Mouse (Mus musculus): ENCODE measurements at regions not wholly inside any gene's neighbourhood (a gene's known extent, or its start where the extent isn't known, plus 50 kb on each side); places are given as distances from the start of the nearest gene placed in this dataset.

DNA sequence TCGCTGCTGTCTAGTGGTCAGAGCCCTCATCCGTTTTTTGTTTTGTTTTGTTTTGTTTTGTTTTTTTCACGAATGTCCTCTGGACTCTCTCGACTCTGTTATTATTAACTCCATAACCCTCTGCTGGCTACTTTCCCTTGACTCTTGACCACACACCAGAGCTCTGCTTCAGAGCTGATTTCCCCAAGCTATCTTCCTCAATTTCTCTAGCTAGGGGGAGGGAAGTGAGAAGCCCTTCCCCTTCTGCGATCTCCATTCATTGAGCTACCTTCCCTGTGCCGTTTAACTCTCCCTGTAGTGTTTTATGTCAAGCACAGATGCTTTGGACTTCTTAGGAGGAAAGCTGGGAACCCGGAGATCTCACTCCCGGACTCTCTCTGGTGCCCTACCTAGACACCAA lies 247.6 kb downstream of the Hlx start:
- no peak for ATAC-seq (replicated peaks; ENCODE audit: low FRiP score, poor library complexity, severe bottlenecking)

DNA sequence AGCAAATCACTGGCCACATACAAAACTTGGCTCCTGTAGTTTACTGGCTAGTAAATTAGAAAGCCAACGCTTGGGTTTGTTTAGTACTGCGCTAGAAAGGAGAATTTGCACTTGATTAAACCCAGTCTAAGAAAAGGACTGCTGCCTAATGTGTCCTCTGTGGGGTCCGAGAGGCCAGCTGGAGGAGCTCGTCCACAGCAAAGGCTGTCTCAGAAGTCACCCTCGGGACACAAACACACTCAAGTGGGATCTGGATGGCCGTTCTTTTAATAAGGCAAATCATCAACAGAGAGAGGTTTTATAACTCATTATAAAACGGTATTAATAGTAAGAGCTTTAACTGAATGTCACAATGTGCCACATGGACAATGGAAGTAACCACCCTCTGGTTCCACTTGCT lies 249.0 kb downstream of the Hlx start:
- ATAC-seq (replicated peaks; ENCODE audit: low FRiP score, poor library complexity, severe bottlenecking), result no peak

DNA sequence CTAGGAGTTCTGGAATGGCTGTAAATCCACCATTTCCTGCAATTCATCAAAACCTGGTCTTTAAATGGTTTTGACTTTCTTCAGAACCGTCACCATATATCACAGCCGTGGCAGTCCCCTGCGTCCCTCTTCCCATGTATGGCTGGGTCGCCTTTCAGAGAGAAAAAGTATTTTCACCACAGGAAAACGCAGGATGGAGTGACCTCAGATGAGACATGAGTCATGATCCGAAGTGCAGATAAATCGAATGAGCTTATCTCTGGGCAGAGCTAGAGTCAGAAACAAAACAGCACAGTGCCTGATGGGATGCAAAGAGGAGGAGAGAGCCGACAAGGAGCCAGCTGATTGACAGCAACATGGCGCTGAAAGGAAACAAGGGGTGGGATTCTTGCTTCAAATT lies 250.4 kb downstream of the Hlx start:
- ATAC-seq (replicated peaks; ENCODE audit: low FRiP score, poor library complexity, severe bottlenecking), result no peak

DNA sequence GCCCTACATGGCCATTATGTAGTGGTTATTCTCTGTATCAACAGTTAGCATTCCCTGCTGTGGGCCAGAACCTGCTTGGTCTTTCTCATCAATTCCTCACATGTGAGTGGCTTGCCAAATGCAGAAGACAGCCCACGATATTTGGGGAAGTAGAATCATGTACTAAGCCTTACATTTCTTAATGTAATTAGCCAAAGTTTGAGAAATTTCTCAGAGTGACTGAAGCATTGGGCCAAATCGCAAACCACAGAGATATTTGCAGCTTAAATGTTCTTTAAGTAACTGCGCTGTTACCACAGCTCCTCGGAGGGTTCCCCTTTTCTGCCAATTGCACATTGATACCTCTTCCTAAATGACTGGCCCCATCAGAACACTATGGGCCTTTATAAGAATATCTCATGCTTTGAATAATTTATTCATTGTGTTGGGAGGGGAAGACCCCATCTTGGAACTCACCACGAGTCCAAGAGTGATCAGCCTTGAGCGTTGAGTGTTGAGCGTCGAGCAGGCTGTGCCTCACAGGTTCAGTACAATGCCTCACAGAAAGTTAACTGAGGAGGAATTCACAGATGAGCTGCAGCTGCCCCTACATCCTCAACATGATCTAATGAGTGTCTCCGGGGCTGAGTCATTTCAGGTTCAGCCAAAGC lies 251.7 kb downstream of the Hlx start:
- peak; percentile 71; the same call in 1 of the 2 replicates for ATAC-seq (replicated peaks; ENCODE audit: low FRiP score, poor library complexity, severe bottlenecking)

DNA sequence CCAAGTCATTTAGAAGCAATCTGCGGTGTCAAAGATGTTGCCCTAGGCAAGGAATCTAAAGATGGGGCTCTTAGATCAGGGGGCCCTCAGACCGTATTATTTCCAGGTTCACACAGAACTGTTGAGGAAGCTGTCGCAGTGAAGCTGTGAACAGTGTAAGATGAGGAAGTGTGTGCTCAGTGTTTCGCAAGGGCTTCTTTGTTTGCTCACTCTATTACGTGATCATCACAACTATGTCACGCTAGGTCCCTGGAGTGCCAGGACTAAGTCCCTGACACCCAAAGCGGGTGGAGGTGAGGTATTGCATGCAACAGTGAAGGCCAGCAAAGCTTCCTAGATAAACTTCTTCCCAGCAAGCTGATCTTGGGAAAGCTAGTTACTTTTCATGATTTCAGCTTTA lies 254.4 kb downstream of the Hlx start:
- no peak for ATAC-seq (replicated peaks; ENCODE audit: low FRiP score, poor library complexity, severe bottlenecking)

DNA sequence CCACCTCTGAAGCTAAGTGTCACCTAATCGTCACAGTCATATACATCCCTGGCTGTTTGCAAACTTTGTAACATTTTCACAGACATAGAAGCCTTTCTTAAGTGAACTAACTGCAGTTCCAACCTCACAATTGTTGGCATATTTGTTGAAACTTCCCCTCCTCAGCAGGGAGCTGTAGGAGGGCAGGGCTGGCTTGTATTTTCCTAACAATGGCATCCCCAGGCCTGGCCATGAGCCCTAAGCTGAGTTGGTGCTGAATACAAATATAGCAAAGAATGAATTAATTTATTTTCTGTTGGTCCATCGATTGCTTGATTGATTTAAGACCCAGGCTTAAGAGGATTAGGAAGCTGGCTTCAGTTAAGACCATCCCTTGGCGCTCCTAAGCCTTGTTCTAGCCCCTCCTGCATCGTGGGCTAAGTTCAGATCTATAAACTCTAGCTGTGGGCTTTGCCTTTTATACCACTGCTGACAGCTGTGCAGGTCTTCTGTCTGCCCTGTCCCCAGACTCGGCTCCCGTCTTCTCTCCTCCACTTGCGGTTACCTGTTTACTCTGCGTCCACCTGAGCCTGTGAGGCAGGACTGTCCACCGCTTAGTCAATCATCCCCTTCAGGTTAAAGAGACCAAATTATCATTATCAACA lies 269.8 kb downstream of the Hlx start:
- ATAC-seq (replicated peaks; ENCODE audit: low FRiP score, poor library complexity, severe bottlenecking), result no peak

DNA sequence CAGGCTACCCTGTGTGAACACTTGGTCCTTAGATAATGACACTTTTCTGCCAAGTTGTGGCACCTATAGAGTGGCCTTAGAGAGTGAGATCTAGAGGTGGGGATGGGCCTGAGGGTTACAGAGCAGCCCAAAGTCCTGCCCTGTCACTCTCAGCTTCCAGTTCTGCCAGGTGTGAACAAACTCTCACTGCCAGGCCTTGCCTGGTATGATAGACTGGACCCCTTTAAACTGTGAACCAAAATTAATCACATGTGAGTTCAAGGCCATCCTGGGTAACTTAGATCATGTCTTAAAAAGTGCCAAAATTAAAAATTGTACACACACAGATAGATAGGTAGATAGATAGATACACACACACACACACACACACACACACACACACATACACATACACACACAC lies 271.0 kb downstream of the Hlx start:
- ATAC-seq (replicated peaks; ENCODE audit: low FRiP score, poor library complexity, severe bottlenecking), result no peak

DNA sequence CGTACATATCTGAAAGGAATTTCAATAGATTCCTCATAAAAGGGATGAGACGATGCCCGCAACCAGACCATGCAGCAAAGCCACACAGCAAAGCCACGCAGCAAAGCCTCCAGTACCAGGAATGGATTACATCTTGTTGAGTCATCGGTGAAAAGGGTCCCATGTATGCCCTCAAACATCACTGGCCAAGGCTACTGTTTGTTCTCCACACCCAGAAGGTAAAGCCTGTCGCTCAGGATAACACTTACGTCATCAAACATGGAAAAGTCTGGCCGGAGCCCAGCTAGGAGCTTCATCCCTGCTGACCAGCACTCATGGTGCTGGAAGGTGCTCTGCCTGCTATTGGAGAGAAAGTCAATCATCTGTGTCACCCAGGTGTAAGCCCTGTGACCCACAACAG lies 275.7 kb downstream of the Hlx start:
- no peak for ATAC-seq (replicated peaks; ENCODE audit: low FRiP score, poor library complexity, severe bottlenecking)

DNA sequence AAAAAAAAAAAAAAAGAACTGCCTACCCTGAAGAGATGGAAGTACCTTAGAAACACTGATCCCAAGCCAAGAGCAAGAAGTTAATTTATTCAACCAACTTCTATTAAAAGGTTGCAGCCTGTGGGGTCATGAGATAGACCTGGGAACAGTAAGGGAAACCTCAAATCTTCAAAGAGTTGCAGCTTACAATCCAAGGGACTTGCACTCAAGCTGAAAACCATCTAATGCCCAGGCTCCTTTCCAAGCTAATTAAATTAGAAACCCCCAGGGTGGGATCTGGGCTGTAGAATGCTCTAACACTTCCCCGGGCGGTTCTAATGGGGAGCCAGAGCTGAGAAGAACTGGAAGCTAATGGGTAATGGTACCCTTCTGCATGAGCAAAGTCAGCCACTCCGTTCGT lies 278.0 kb downstream of the Hlx start:
- ATAC-seq (replicated peaks; ENCODE audit: low FRiP score, poor library complexity, severe bottlenecking), result no peak

DNA sequence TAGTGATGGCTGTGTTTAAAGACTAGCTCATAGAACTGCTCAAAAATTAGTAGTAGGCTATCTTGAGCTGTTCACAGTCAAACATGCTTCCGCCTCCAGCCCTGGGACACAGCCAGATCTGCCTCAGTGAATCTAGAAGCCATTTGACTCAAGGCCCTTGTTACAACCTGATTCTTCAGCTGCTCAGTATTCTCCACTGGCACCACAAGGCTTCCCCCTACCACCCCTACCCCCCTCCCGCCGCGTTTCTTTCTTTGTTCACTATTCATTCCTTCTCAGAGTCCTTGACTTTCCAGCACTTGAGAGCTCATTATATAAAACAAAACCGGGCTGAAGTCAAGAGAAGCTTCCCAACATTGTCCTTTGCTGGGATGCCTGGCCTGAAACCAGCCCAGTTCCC lies 278.7 kb downstream of the Hlx start:
- ATAC-seq (replicated peaks; ENCODE audit: low FRiP score, poor library complexity, severe bottlenecking), result no peak

DNA sequence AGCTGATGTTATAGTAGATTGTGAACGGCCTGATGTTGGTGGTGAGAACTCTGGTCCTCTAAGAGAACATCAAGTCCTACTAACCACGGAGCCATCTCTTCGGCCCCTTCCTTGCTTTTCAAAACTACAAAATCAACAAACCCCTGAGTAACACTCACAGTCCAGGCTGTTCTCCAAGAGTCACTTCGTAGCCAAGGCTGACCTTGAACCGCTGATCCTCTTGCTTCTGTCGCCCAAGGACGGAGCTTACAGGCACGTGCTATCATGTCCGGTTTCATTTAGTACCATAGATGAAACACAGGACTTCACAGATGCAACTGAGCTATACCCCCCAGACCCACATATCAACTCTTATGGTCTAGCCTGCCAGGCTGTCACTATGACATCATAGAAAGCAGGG lies 279.4 kb downstream of the Hlx start:
- no peak for ATAC-seq (replicated peaks; ENCODE audit: low FRiP score, poor library complexity, severe bottlenecking)

DNA sequence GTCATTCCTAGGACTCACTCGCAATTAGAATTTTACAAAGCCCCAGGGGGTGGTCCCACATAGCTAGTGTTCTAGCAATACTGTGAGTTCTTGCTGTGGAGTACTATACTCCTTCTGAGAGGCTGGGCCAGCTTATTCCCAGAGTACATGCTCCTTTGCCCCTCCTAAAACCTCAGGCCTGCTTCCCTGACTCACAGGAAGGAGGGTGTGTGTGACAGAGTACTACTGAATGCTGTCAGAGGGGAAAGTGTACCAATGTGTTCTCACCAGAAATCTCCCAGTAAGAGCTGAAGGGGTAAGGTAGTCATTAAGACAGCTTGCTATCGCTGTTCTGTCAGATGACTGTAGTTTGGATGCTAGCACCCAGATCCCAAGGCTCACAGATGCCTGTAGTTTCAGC lies 280.7 kb downstream of the Hlx start:
- no peak for ATAC-seq (replicated peaks; ENCODE audit: low FRiP score, poor library complexity, severe bottlenecking)

DNA sequence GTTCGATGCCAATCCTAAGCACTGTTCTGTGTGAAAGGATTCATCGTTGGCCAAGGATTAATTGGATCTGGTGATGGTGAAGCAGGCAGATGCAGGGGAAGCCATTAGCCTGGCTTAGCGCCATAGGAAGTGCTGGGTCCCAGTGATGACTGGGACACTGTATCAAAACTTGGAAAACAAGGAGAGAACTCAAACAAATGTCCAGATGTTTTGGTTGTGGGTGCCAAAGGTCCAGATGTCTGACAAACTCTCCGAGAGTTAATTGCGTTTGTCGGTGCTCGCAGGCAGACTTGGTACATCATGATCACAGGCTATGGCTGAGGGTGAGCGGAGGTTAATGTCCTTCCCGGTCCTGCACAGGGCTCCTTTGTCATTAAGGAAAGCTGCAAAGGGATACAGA lies 283.4 kb downstream of the Hlx start:
- no peak for ATAC-seq (replicated peaks; ENCODE audit: low FRiP score, poor library complexity, severe bottlenecking)

DNA sequence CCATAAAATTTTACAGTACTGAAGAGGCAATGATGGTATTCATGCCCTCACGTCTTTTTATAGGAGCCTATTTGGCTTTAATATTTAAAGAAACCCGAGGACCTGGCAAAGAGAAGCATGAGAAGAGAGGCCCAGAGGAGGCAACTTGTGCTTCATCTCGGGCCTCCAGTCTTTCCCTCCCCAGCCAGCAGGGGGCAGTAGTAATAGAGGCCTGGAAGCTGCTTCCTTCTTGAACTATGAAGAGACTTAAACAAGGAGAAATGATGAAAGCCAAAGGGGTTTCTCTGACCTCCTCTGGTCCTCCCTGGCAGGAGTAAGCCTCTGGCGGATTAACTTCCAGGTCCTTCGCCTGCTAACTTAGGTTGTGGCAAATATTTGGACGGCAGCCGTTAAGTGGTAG lies 284.5 kb downstream of the Hlx start:
- 0 out of 2 replicates have a peak, but pooled peaks have one; percentile 60 for ATAC-seq (replicated peaks; ENCODE audit: low FRiP score, poor library complexity, severe bottlenecking)

DNA sequence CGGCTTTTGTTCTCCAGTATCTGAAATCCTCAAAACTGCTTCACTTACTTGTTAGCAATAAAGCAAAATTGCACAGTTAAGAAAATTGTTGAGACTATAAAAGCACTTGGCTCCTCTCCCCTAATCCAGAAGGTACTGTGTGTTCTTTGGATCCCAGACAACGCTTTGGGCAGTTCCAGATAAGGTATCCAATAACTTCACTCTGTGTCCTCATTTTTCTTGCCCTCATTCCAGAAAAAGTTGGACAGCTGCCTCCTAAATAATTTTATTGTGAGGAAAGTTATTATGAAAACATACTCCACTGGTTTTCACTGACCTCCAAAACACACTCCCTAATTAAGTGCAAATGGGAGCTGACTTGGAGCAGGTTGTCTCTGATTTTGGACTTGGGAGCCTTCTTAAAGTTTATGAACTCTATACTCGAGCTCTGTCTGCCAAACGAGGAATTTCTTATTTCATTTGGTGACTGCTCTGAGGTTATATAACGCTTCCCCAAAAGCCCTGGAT lies 285.2 kb downstream of the Hlx start:
- no peak for ATAC-seq (replicated peaks; ENCODE audit: low FRiP score, poor library complexity, severe bottlenecking)

DNA sequence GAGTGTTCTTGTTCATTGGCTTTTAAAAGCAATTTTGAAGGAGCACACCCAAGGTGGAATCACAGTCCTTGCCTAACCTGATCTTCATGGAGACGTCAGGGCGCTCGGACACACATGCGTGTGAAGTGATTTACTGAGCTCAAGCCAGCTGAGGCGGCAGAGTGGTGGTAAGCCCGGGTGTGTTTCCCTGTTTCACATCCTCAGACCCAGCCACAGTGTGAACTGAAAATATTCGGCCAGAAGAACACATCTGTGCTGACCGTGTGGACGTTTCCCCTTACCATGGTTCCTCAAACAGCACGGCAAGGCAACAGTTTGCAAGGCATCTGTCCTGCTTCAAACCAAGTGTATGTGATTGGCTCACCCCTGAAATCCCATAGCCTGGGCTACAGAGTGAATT lies 288.2 kb downstream of the Hlx start:
- ATAC-seq (replicated peaks; ENCODE audit: low FRiP score, poor library complexity, severe bottlenecking), result no peak

DNA sequence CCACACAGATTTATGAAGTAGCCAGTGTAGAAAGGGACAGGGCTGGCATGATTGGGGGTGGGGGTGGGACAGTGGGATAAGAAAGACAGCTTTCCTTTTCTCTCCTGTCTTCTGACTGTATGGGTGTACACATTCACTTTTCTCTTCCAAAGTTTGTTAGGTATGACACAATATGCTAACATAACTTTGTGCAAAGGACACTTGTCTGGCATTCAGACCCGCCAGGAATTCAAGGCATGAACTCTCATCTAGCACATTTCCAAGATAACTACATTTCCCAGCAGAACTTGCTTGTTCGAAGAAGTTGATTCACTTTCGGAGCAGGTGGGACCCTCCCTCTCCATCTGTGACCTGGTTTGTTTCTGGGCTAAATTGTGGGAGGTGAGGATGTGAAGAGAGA lies 289.7 kb downstream of the Hlx start:
- no peak for ATAC-seq (replicated peaks; ENCODE audit: low FRiP score, poor library complexity, severe bottlenecking)

DNA sequence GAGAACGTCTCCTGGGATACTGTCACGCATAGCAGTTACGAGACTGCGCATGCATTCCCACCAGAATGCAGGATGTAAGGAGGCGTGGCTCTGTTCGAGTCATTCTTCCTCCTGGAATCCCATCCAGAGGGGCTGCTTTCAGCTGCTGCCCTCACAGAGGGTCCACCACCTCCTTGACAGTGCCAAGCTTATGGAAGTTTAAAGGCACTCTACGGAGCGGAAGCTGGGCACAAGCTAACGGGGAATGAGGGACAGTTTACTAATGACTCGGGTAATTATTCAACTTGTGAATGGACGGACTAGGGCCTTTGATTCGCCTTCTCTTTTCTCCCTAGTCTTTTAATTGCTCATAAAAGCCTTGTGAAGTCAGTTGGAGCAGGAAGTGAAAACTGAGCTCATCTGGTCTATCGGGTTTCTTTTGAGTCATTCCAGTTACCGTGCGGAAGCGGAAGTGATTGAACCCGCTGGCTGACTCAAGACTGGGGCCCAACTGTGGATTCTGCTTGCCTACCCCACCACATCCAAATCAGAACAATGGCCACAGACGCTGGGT lies 291.3 kb downstream of the Hlx start:
- no peak for ATAC-seq (replicated peaks; ENCODE audit: low FRiP score, poor library complexity, severe bottlenecking)

DNA sequence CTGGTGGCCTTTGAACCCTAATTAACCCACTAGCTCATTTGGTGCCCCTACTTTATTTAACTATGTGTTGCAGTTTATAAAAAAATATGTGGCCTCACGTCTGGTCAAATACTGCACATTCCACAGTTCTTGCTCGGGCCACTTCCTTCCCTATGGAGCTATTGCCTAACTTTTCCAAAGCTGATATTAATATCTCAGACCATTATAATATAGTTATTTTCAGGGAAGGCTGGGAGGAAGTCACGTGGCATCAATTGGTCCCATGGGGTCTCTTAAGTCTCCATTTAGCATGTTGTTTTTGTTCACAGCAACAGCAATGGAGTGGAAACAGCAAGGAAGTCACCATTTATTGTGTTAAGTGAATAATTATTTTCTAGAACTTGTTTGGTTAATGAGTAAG lies 292.9 kb downstream of the Hlx start:
- ATAC-seq (replicated peaks; ENCODE audit: low FRiP score, poor library complexity, severe bottlenecking), result no peak

DNA sequence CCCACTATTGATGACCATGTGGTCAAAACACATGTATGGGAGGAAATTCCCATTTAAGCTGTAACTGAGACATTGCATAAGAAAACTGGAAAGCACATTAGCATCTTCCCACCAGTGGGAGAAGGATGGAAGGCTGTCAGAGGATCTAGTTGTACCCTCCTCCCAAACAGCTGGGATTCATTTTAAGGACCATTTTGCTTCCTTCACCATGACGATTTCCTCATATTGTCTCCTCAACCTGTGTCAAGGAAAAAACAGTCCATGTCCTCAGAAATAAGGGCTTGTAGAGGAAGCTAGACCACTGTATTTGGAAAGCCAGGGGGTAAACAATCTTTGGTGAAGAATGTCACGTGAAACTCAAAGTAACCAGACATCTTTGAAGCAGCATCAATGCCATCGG lies 296.0 kb downstream of the Hlx start:
- ATAC-seq (replicated peaks; ENCODE audit: low FRiP score, poor library complexity, severe bottlenecking), result no peak

DNA sequence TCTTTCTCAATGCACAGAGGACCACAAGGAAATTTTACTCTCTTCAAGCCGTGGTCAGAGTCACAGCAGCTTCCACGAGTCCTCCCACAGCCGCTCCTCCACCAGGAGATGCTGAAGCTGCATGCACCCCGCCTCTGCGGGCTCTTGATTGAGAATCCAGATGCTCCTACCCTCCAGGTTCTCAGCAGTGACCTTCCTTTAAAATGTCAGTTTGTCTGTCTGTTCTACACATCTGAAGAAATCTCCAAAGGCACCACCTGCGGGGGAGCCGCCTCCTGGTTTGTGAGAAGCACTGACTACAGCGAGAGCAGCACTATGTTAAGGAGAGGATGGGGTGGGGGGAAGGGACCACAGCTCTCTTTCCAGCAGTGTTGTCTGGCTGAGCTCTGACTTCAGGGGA lies 303.8 kb downstream of the Hlx start:
- no peak for ATAC-seq (replicated peaks; ENCODE audit: low FRiP score, poor library complexity, severe bottlenecking)

DNA sequence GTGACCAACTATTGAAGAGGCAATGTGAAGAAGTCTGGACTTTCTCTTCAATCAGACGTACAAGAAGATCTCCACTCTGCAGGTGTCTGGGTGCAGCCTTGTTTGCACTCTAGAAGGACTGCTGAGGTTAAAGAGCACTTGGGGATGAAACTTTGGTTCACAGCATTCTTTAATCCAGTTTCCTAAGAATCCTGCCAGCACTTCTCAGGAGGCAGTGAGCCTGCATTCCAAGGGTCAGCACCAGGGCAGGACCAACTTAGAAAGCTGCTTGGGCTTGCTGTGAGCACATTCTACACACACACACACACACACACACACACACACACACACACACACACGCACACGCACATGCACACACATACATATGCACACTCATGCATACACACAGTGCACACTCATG lies 304.4 kb downstream of the Hlx start:
- no peak for ATAC-seq (replicated peaks; ENCODE audit: low FRiP score, poor library complexity, severe bottlenecking)
